Comparison of ENCODE assay signal across 8 mouse cellular contexts in genomic region chr5:114538021-114538405, GRCm38 (mm10). TPM values are rescaled to one million over a fixed set of nuclear protein-coding genes. Genes with fewer than 3 reads are reported as not detected.
DNase-seq lines count a peak whose midpoint lies in the region; ATAC-seq lines count a peak whose summit lies in the region.

No protein-coding gene starts in this region.

- peak; percentile 54 for DNase-seq in embryo, embryonic 10 days (ENCODE audit: low spot score)
- no peak for DNase-seq in embryo, embryonic 10.5 days (ENCODE audit: low spot score)
- DNase-seq in kidney, postnatal 25 days, result peak; percentile 32 to 53
- peak; percentile 45 for DNase-seq in neural tube, embryonic 10.5 days (ENCODE audit: extremely low spot score, low spot score)
- no peak for DNase-seq in thymus, postnatal 10 days (ENCODE audit: low spot score in 2 of 2)
- DNase-seq in layer of hippocampus, adult 9-11 months, result no peak
- no peak for DNase-seq in layer of hippocampus, adult 8-10 months (ENCODE audit: low spot score in 2 of 2)

- H3K27me3 ChIP-seq in heart, embryonic 13.5 days (replicated peaks), result peaks cover 43% of the 10 kb centered on the region

- H3K4me3 ChIP-seq in heart, embryonic 13.5 days, result peak overlapping the region; percentile 24

- WGBS in heart, embryonic 13.5 days, result 12% methylated on average over 8 of the region's 8 CpGs

- peaks cover 7% of the 10 kb centered on the region for H3K9me3 ChIP-seq in heart, embryonic 13.5 days

- no peaks in the 10 kb centered on the region for H3K36me3 ChIP-seq in heart, embryonic 13.5 days

- 0 out of 2 replicates have a peak overlapping the region, but pooled peaks have one; percentile 52 for H3K9ac ChIP-seq in heart, embryonic 13.5 days

- ATAC-seq in heart, embryonic 13.5 days (ENCODE audit: extremely low read depth, insufficient number of reproducible peaks, low FRiP score, low TSS enrichment), result no peak

- peaks cover 30% of the 10 kb centered on the region for H3K4me1 ChIP-seq in heart, embryonic 13.5 days

- peak overlapping the region; percentile 58 for H3K4me2 ChIP-seq in heart, embryonic 13.5 days

- no peak overlapping the region for H3K27ac ChIP-seq in heart, embryonic 13.5 days (replicated peaks)

RNA-seq across cellular contexts. Expression of gene Fam222a, which starts 29.8 kb away (rescaled TPM):
- polyA plus RNA-seq in heart, embryonic 13.5 days (2015; fragmentation: Nextera tagmentation; extraction: Ambion mirVana), result 0.59 and 0.79 TPM in 2 replicates
- 1 to 10 TPM; 4.9 to 7.2 (median 6.7) TPM for total RNA-seq in layer of hippocampus, adult 8-10 months (2022)

Comparison
In these comparisons a context has a peak if more than half of its experiments do, and no peak if none do; other contexts are left out.
1. DNase-seq: peak in embryo, embryonic 10 days (single experiment), kidney, postnatal 25 days (2 of 2) and neural tube, embryonic 10.5 days (single experiment); none in embryo, embryonic 10.5 days (single experiment), thymus, postnatal 10 days (0 of 2), layer of hippocampus, adult 9-11 months (single experiment) and layer of hippocampus, adult 8-10 months (0 of 2).